Mouse (Mus musculus) lung, postnatal 0 days (tissue): ENCODE data around the gene Itln1. TPM values are rescaled to one million over a fixed set of nuclear protein-coding genes. Genes with fewer than 3 reads are reported as not detected.

Experiments used
- ATAC-seq: fragments of 200-750 bp; cut with Nextera tagmentation; 2 replicates; pipeline ENCODE4 v1.8.0; 2017; ENCODE audit warnings: moderate library complexity
- DNase-seq: peaks from one replicate; pipeline ENCODE4 v3.0.0-alpha.2; 2016; ENCODE audit warnings: low spot score
- H3K27ac ChIP-seq: fragments of 300-500 bp; sonication (generic); 2 replicates; pipeline ENCODE4 v1.5.1; 2014; ENCODE audit warnings: antibody characterized with exemption, mild to moderate bottlenecking, low read length, mixed read lengths
- H3K27me3 ChIP-seq: fragments of 300-500 bp; sonication (generic); replicated peaks from 2 replicates; pipeline ENCODE4 v1.6.1; 2014; ENCODE audit warnings: low read length, mixed read lengths; ENCODE audit not compliant: insufficient read depth
- H3K36me3 ChIP-seq: fragments of 300-500 bp; sonication (generic); 2 replicates; pipeline ENCODE4 v1.6.1; 2014; ENCODE audit warnings: low read length, mixed read lengths; ENCODE audit not compliant: insufficient read depth
- H3K4me1 ChIP-seq: fragments of 300-500 bp; sonication (generic); 2 replicates; pipeline ENCODE4 v1.6.1; 2014; ENCODE audit warnings: antibody characterized with exemption, low read depth, low read length, mixed read lengths; ENCODE audit not compliant: insufficient read depth
- H3K4me2 ChIP-seq: fragments of 300-500 bp; sonication (generic); replicated peaks from 2 replicates; pipeline ENCODE4 v1.6.1; 2014; ENCODE audit warnings: low read depth, mild to moderate bottlenecking, low read length, moderate library complexity, mixed read lengths
- H3K4me3 ChIP-seq: fragments of 300-500 bp; sonication (generic); 2 replicates; pipeline ENCODE4 v1.5.1; 2014; ENCODE audit warnings: low read depth, low read length
- H3K9ac ChIP-seq: fragments of 300-500 bp; sonication (generic); replicated peaks from 2 replicates; pipeline ENCODE4 v1.6.1; 2014; ENCODE audit warnings: low read depth, mild to moderate bottlenecking
- H3K9me3 ChIP-seq: fragments of 300-500 bp; sonication (generic); 2 replicates; pipeline ENCODE4 v1.6.1; 2016; ENCODE audit warnings: low read length, mixed read lengths
- CTCF ChIP-seq: IDR thresholded peaks from 2 replicates; pipeline ENCODE4 v1.5.1; 2016; ENCODE audit warnings: antibody characterized with exemption, mild to moderate bottlenecking
- EP300 ChIP-seq: IDR thresholded peaks from 2 replicates; pipeline ENCODE4 v1.6.1; 2016; ENCODE audit warnings: antibody characterized with exemption, mild to moderate bottlenecking, control low read depth
- WGBS: fragments of 180-500 bp; shearing (Covaris S2); extraction: QIAGEN DNeasy Blood & Tissue Kit; methylation state at CpG from one replicate; pipeline ENCODE4 v1.1.7; 2014; 5-methylcytosine and 5-hydroxymethylcytosine counted together
- polyA plus RNA-seq: library from polyadenylated mRNA; unstranded; fragments of >200 nt; fragmentation: Nextera tagmentation; extraction: Ambion mirVana; gene quantifications from 2 replicates; pipeline ENCODE4 v1.2.1, GENCODE M21; 2015

Itln1 gene
- polyA plus RNA-seq, 1 experiment from 2014 or later, result not detected

DNA sequence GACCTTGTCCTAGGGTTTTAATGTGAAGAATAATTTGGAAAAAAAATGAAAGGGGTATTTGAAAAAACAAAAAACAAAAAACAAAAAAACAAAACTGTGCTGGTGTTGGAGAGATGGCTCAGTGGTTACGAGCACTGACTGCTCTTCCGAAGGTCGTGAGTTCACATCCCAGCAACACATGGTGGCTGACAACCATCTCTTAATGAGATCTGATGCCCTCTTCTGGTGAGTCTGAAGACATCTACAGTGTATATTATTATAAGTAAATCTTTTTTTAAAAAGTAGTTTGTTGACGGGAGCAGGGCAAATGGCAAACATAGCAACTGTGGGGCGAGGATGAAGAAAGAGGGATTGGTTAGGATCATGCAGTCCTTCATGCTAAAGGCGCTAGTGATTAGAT, 39.7 kb downstream of the Itln1 start:
- DNase-seq, result no peak

DNA sequence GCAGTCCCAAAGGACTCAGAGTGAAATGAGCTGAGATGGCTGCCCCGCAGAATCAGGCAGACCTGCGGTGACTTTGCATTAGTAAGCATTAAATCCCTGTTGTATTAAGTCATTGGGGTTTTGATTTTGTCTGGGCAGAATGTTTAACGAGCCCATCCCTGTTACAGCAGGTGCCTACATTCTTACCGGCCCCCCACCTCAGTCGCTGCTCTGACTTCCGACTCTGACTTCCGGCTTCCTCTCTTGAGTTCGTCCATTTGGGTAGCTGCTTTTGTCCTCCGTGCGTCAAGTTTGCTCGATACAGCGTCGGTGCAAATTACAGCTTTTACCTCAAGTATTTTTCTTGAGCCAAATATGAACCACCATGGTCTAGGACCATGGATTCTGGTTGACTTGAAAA, 40.9 kb downstream of the Itln1 start:
- Histone ChIP-seq H3K9me3 (0 out of 2 replicates have a peak, but pooled peaks cover 3% of the 10 kb centered on the region), H3K4me3 (no peak overlapping the region), H3K4me2 (no peak overlapping the region), H3K4me1 (no peaks in the 10 kb centered on the region), H3K27ac (no peak overlapping the region), H3K36me3 (no peaks in the 10 kb centered on the region), H3K9ac (no peak overlapping the region), H3K27me3 (no peaks in the 10 kb centered on the region)
- WGBS, result 95% methylated on average over 13 of the region's 13 CpGs
- no peak for TF ChIP-seq EP300
- ATAC-seq (no peak), DNase-seq (no peak)

More for the DNA sequence above, 39.7 kb downstream of the Itln1 start:
- Histone ChIP-seq H3K9ac (no peak overlapping the region), H3K4me3 (no peak overlapping the region), H3K27me3 (no peaks in the 10 kb centered on the region), H3K36me3 (no peaks in the 10 kb centered on the region), H3K9me3 (0 out of 2 replicates have a peak, but pooled peaks cover 3% of the 10 kb centered on the region), H3K4me1 (no peaks in the 10 kb centered on the region), H3K4me2 (no peak overlapping the region), H3K27ac (no peak overlapping the region)
- no peak for TF ChIP-seq CTCF
- no peak for TF ChIP-seq EP300
- no peak for ATAC-seq
- WGBS, result 90% methylated on average over 6 of the region's 6 CpGs

DNA sequence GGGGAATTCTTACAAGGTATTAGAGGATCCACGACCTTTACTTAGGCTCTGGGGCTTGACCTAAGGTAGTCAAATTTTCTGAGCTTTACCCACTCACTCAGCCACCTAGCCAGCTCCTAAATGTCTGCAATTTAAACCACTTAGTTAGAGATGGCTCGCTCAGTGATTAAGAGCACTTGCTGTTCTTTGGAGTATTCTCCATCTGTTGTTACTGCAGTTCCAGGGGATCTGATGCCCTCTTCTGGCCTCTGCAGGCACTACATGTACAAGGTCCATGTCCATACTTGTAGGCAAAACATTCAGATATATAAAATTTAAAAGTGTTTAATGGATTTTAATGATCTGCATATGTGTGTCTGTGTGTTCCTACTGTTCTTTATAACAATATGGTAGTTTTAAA, 56.1 kb downstream of the Itln1 start:
- 23% methylated on average over 2 of the region's 2 CpGs for WGBS
- Histone ChIP-seq H3K27me3 (no peaks in the 10 kb centered on the region), H3K4me2 (no peak overlapping the region), H3K9ac (no peak overlapping the region), H3K4me1 (0 out of 2 replicates have a peak, but pooled peaks cover 2% of the 10 kb centered on the region), H3K9me3 (no peaks in the 10 kb centered on the region), H3K27ac (peak overlapping the region; percentile 93; the same call in 1 of the 2 replicates), H3K36me3 (no peaks in the 10 kb centered on the region), H3K4me3 (no peak overlapping the region)
- ATAC-seq (peak; percentile 52), DNase-seq (peak; percentile 91)
- TF ChIP-seq CTCF (peak; percentile 93), EP300 (peak; percentile 72)

DNA sequence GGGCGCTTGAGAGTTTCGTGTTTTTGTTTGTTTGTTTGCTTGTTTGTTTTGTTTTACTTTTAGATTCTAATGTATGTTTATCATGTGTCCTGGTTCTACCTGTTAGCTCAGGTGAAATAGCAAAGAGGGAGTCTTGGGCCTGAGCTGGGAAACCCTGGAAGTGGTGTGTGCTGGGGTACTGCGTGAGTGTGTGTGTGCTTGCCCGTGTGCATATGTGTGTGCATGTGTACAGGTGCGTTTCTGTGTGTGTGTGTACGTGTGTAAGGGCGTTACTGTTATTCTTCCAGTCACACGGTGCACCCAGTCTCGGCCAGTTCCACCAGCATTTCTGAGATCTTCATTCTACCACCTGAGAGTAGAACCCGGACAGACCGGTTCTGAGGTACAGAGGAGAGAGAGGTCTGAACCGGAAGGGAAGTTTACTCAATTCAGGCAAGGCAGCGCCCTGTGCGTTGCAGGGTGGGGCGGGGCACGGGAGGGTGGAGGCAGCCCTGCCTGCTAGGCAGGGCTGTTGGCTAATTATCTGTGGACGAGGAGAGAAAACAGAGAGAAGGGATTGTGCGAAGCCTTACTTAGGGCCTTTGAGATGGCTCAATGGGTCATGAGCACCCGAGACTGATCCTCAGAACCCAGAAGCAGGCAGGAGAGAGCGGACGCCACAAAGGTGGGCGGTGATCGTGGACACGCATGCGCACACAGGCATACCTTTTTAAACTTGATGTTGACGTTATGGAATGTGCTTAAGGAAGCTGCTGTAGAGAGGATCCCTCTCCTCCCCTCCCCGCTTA, 57.1 kb downstream of the Itln1 start:
- Histone ChIP-seq H3K9me3 (no peaks in the 10 kb centered on the region), H3K36me3 (no peaks in the 10 kb centered on the region), H3K4me1 (0 out of 2 replicates have a peak, but pooled peaks cover 2% of the 10 kb centered on the region), H3K4me2 (peak overlapping the region; percentile 50), H3K4me3 (peak overlapping the region; percentile 15; the same call in 1 of the 2 replicates), H3K27ac (peak overlapping the region; percentile 93), H3K27me3 (no peaks in the 10 kb centered on the region), H3K9ac (no peak overlapping the region)
- WGBS, result 42% methylated on average over 27 of the region's 27 CpGs
- DNase-seq (peak; percentile 95), ATAC-seq (peak; percentile 97)
- TF ChIP-seq EP300, result peak; percentile 92
- no peak for TF ChIP-seq CTCF

DNA sequence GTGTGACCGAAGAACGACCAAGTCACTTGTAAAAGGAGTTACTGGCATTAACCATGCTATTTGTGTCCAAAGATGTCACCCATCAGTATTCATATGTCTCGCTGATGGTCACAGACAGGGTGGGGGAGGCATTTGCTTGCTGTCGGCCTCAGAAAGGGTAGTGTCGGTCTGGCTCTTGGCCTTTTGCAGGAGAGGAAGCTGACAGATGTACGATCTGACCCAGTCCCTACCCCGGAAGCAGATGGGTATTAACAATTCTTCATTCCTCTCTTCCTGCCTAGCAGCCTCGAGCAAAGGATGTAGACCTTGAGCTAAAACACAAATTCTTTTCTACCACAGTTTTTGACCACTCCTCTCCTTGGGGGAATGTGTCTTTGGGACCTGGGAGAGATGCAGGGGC, 58.0 kb downstream of the Itln1 start:
- TF ChIP-seq CTCF (no peak), EP300 (no peak)
- H3K9ac ChIP-seq, result no peak overlapping the region
- H3K36me3 ChIP-seq, result no peaks in the 10 kb centered on the region
- peak overlapping the region; percentile 93 for H3K27ac ChIP-seq
- H3K4me2 ChIP-seq, result no peak overlapping the region
- DNase-seq (no peak), ATAC-seq (no peak)
- no peak overlapping the region for H3K4me3 ChIP-seq
- H3K4me1 ChIP-seq, result 0 out of 2 replicates have a peak, but pooled peaks cover 2% of the 10 kb centered on the region
- WGBS, result 39% methylated on average over 8 of the region's 8 CpGs
- H3K27me3 ChIP-seq, result no peaks in the 10 kb centered on the region
- H3K9me3 ChIP-seq, result no peaks in the 10 kb centered on the region

DNA sequence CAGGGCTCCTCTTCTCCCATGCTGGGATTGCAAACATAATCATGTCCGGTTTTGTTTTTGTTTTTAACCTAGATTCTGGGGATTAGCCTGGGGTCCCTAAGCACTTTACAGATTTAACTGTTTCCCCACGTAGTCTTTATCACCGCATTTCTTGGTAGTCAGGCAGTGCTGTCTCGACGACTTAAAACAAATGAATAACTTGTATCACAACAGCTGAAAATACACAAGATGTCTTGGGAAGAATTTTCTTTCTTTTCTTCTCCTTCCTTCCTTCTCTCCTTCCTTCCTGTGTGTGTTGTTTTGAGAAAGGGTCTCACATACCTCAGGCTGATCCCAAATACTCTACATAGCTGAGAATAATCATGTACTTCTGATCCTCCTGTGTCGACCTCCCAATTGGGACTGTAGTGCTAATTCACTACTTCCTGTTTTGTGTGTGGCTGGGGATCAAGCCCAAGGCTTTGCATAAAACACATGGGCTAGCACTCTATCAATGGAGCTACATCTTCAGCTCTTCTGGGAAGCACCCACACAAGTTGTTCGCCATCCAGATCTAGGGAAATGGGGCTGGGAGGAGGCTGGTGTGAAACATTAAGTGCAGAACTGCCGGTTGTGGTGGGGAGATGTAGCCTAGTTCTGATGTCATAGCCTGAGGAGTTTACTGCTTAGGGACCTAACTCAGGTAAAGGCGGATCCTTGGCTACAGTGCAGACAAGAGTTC, 61.0 kb downstream of the Itln1 start:
- WGBS, result 59% methylated on average over 9 of the region's 9 CpGs
- TF ChIP-seq CTCF (no peak), EP300 (no peak)
- 0 out of 2 replicates have a peak, but pooled peaks cover 2% of the 10 kb centered on the region for H3K4me1 ChIP-seq

More for the DNA sequence above, 61.0 kb downstream of the Itln1 start:
- ATAC-seq (no peak), DNase-seq (peak; percentile 36)
- Histone ChIP-seq H3K36me3 (no peaks in the 10 kb centered on the region), H3K4me2 (no peak overlapping the region), H3K4me3 (no peak overlapping the region), H3K27ac (no peak overlapping the region), H3K27me3 (no peaks in the 10 kb centered on the region), H3K9ac (no peak overlapping the region), H3K9me3 (no peaks in the 10 kb centered on the region)
